Mouse (Mus musculus) lung, postnatal 4 days (tissue): ENCODE results near the gene Amn1.
"Not testable (repeated sequence)": the region's sequence is repeated elsewhere in the genome, so short reads cannot be mapped to it uniquely, and the experiment has no call there.

Experiments used
- DNase-seq, 2 experiments: peaks; one replicate each; pipeline ENCODE4 v3.0.0; 2021

Gene Amn1

DNA sequence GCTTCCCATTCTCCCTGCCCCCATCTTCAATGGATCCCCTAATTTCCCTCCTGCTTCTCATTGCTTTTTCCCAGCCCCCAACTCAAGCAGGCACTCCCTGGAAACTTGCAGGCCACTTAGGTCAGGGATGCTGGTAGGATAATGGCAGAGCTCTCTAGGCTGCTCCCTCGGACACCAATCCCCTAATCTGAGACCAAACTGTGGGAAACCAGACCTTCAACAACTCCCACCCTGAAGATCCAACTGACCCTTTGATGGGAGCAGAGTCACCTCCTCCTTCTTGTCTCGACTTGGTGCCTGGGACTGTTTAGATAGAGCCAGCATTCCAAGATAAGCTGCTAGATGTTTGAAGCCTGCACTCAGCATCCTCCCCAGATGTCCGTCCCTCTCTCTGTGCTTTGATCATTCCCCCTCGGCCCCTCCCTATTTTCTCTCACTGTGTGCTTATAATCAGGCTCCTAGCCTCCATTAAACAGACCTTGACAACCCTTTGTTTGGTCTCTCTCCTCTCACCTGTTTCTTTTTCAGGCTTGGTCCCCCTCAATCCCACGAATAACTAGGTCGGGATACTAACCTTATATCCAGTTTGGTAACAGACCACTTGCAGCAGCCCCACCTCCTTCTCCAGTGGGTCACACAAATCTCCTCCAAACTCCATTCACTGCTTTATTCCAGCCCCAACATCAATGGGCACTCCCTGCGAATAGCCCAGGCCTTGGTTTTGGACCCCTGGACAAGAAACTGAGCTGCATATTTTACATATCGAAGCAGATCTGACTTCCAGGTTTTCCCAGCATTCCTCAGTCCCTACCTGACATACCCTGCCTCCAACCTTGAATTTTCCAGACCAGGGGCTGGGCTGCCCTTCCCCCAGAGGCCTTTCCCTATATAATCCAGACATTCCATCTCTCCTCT lies 34.1 kb downstream of the Amn1 start:
- DNase-seq = no peak

- DNase-seq = no peak
Measured at GRCm38 (mm10) chr6:149153473-149154115, 34.9 kb downstream of the Amn1 start.

DNA sequence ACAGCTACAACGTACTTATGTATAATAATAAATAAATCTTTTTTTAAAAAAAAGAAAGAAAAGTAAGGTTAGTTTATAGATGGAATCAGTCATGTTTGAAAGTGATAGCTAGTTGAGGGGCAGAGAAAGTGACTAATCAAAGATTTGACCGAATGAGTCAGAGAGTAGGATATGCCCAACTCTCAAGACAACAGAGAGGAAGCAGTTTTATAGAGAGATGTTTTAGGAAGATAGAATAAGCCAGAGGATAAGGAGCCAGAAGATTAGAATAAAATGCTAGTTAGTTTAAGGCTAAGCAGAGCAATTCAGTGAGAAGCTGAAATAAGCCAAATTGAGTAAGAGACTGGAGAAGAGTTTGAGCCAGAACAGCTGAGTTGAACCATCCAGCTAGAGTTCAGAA lies 36.4 kb downstream of the Amn1 start:
- DNase-seq = no peak

- DNase-seq = no peak
Measured at GRCm38 (mm10) chr6:149148436-149149229, 39.9 kb downstream of the Amn1 start.

- no peak for DNase-seq
Measured at GRCm38 (mm10) chr6:149145143-149145542, 43.4 kb downstream of the Amn1 start.

GRCm38 (mm10) chr6:149141393-149142173 lies 46.9 kb downstream of the Amn1 start:
- DNase-seq = peak; percentile 90 to 91

GRCm38 (mm10) chr6:149139471-149139870 lies 49.0 kb downstream of the Amn1 start, which contains the start of gene Etfbkmt:
Etfbkmt (plus strand) TSS chr6:149139849.
- no peak for DNase-seq

DNA sequence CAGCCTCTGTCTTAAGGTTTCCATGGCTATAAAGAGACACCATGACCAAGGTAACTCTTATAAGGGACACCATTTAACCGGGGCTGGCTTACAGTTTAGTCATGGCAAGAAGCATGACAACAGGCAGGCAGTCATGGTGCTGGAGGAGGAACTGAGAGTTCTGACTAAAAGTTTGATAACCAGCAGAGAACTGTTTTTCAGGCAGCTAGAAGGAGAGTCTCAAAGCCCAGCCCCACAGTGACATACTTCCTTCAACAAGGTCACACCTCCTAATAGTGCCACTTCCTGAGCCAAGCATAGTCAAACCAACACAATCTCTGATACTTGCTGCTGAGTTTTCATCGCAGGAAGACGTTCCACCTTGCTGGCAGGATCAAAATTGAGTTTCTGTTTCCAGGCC lies 49.5 kb downstream of the Amn1 start:
- DNase-seq = no peak

- DNase-seq = no peak
Measured at GRCm38 (mm10) chr6:149137936-149138335, 50.6 kb downstream of the Amn1 start.

- DNase-seq = no peak
Measured at GRCm38 (mm10) chr6:149135631-149136030, 52.9 kb downstream of the Amn1 start.

GRCm38 (mm10) chr6:149134391-149135150 lies 53.9 kb downstream of the Amn1 start:
- no peak for DNase-seq

DNA sequence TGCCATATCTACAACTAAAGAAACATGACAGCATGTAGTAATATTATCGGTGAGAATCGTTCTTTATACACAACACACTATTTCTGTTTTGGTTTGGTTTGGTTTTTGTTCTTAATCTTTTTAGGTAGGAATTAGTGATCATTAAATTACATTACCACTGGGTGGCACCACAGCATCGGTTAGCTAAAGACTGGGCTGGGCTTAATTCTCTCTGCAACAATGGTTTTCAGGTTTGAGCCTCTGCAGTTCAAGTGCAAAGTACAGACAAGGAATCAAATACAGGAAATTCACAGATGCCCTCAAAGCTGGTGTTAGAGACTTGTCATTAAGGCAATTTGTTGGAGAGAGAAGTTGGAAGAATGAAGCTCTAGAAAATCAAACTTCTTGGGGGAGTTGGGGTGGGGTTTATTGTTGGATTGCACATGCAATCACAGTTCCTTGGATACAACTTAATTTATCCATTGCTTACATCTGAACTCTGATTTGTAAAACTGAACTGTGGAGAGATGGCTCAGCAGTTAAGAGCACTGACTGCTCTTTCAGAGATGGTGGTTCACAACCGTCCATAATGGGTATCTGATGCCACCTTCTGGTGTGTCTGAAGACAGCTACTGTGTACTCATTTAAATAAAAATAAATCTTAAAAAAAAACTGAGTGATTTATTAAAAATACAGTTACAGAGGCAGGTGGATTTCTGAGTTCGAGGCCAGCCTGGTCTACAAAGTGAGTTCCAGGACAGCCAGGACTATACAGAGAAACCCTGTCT lies 56.0 kb downstream of the Amn1 start:
- peak in 1 of 2 experiments; percentile 53 for DNase-seq

GRCm38 (mm10) chr6:149131111-149131510 lies 57.4 kb downstream of the Amn1 start:
- DNase-seq = no peak

- DNase-seq = not testable (repeated sequence)
Measured at GRCm38 (mm10) chr6:149129870-149130269, 58.6 kb downstream of the Amn1 start, which contains the start of gene Gm10203. Gm10203 (plus strand) TSS chr6:149130170.

DNA sequence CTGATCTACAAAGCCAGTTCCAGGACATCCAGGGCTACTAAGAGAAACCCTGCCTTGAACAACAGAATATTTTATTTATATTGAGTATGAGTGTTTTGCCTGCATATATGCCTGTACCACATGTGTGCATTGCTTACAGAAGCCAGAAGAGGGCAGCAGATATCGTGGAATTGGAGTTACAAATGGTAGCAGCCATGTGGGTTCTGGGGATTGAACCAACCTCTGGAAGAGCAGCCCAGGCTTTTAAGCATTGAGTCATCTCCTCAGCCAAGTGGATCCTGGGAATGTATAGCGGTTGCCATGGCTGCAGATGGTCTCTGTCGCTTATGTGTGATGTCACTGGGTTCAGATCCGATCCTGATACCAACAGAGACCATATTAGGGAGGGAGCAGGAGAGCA lies 61.8 kb downstream of the Amn1 start:
- peak in 1 of 2 experiments; percentile 55 for DNase-seq

GRCm38 (mm10) chr6:149123042-149123441 lies 65.5 kb downstream of the Amn1 start:
- no peak for DNase-seq

- peak in 1 of 2 experiments; percentile 61 for DNase-seq
Measured at GRCm38 (mm10) chr6:149119853-149120252, 68.7 kb downstream of the Amn1 start.

- DNase-seq = no peak
Measured at GRCm38 (mm10) chr6:149118935-149119334, 69.6 kb downstream of the Amn1 start.

- no peak for DNase-seq
Measured at GRCm38 (mm10) chr6:149116992-149117391, 71.5 kb downstream of the Amn1 start.

GRCm38 (mm10) chr6:149108909-149109308 lies 79.6 kb downstream of the Amn1 start:
- DNase-seq = no peak

- DNase-seq = no peak
Measured at GRCm38 (mm10) chr6:149107615-149108014, 80.9 kb downstream of the Amn1 start.
